Comparison of ENCODE assay signal across 28 mouse cellular contexts in genomic region chr9:69993479-69993878, GRCm38 (mm10). TPM values are rescaled to one million over a fixed set of nuclear protein-coding genes. Genes with fewer than 3 reads are reported as not detected.
DNase-seq lines count a peak whose midpoint lies in the region; ATAC-seq and TF ChIP-seq lines count a peak whose summit lies in the region.
"Had no signal": no experiment of that assay in that cellular context is flagged by ENCODE, and none has a peak within 500 bp of the region (broad histone marks: within the 10 kb centered on the region; RNA-seq: fewer than 3 reads in every experiment).

No protein-coding gene starts in this region.

- no peak overlapping the region for H3K4me2 ChIP-seq in heart, embryonic 15.5 days
- no peak overlapping the region for H3K4me2 ChIP-seq in stomach, embryonic 14.5 days (replicated peaks; ENCODE audit: low read depth, low read length)
- H3K4me2 ChIP-seq in hindbrain, embryonic 12.5 days (replicated peaks): no peak overlapping the region
- H3K4me2 ChIP-seq: forebrain, embryonic 15.5 days; hindbrain, embryonic 14.5 days; limb, embryonic 15.5 days; midbrain, embryonic 15.5 days; neural tube, embryonic 13.5 days had no signal

- peaks cover 58% of the 10 kb centered on the region for H3K36me3 ChIP-seq in heart, embryonic 10.5 days
- H3K36me3 ChIP-seq in heart, embryonic 15.5 days: peaks cover 28% of the 10 kb centered on the region
- peaks cover 32% of the 10 kb centered on the region for H3K36me3 ChIP-seq in stomach, embryonic 14.5 days (ENCODE audit: control insufficient read depth, insufficient read depth, low read length)
- H3K36me3 ChIP-seq in hindbrain, embryonic 12.5 days: peaks cover 42% of the 10 kb centered on the region

- no peak overlapping the region for H3K27ac ChIP-seq in heart, embryonic 10.5 days
- H3K27ac ChIP-seq in heart, embryonic 15.5 days: peak overlapping the region; percentile 63
- H3K27ac ChIP-seq in bone marrow macrophage, adult 2 months (ENCODE audit: insufficient read depth, low read depth, low read length): peak overlapping the region; percentile 76
- H3K27ac ChIP-seq in stomach, embryonic 14.5 days (ENCODE audit: low read length): peak overlapping the region; percentile 3; the same call in 1 of the 2 replicates
- no peak overlapping the region for H3K27ac ChIP-seq in hindbrain, embryonic 12.5 days
- H3K27ac ChIP-seq: embryonic facial prominence, embryonic 10.5 days; forebrain, embryonic 15.5 days; hindbrain, embryonic 14.5 days; left cerebral cortex, adult 2 months; midbrain, embryonic 15.5 days; neural tube, embryonic 13.5 days had no signal

- H3K4me1 ChIP-seq in heart, embryonic 10.5 days: peaks cover 20% of the 10 kb centered on the region
- H3K4me1 ChIP-seq in heart, embryonic 15.5 days (replicated peaks): peaks cover 41% of the 10 kb centered on the region
- H3K4me1 ChIP-seq in bone marrow macrophage, adult 2 months (ENCODE audit: control insufficient read depth, insufficient read depth, low read length): peaks cover 37% of the 10 kb centered on the region
- H3K4me1 ChIP-seq in stomach, embryonic 14.5 days (ENCODE audit: control insufficient read depth, insufficient read depth, low read length): peaks cover 36% of the 10 kb centered on the region
- peaks cover 24% of the 10 kb centered on the region for H3K4me1 ChIP-seq in hindbrain, embryonic 12.5 days

- H3K9ac ChIP-seq in heart, embryonic 15.5 days: no peak overlapping the region
- H3K9ac ChIP-seq in stomach, embryonic 14.5 days (replicated peaks; ENCODE audit: low read depth, low read length): no peak overlapping the region
- no peak overlapping the region for H3K9ac ChIP-seq in hindbrain, embryonic 12.5 days
- H3K9ac ChIP-seq: forebrain, embryonic 15.5 days; hindbrain, embryonic 14.5 days; limb, embryonic 15.5 days; midbrain, embryonic 15.5 days; neural tube, embryonic 13.5 days had no signal

- ATAC-seq in heart, embryonic 15.5 days (replicated peaks; ENCODE audit: insufficient number of reproducible peaks, insufficient read depth, low FRiP score, low read depth): no peak
- no peak for ATAC-seq in stomach, embryonic 14.5 days (ENCODE audit: insufficient number of reproducible peaks, insufficient read depth, low FRiP score, low read depth)
- ATAC-seq in hindbrain, embryonic 12.5 days (ENCODE audit: low FRiP score): no peak
- ATAC-seq: forebrain, embryonic 15.5 days; inflammation-experienced regulatory T-cells, adult 6 months; midbrain, embryonic 15.5 days had no signal

- H3K4me3 ChIP-seq in heart, embryonic 10.5 days: no peak overlapping the region
- H3K4me3 ChIP-seq in heart, embryonic 15.5 days: no peak overlapping the region
- H3K4me3 ChIP-seq in bone marrow macrophage, adult 2 months (ENCODE audit: insufficient read depth, low read length): no peak overlapping the region
- H3K4me3 ChIP-seq in stomach, embryonic 14.5 days (ENCODE audit: low read depth, low read length): no peak overlapping the region
- no peak overlapping the region for H3K4me3 ChIP-seq in hindbrain, embryonic 12.5 days
- H3K4me3 ChIP-seq: embryonic facial prominence, embryonic 10.5 days; forebrain, embryonic 15.5 days; left cerebral cortex, adult 2 months; limb, embryonic 15.5 days; midbrain, embryonic 15.5 days; neural tube, embryonic 13.5 days had no signal

- no peak for TF ChIP-seq POLR2A in bone marrow macrophage, adult 2 months (IDR thresholded peaks at IDR 0.05; ENCODE audit: borderline replicate concordance, low read depth, low read length)

- H3K27me3 ChIP-seq in heart, embryonic 10.5 days (ENCODE audit: insufficient read depth, poor library complexity, severe bottlenecking): no peaks in the 10 kb centered on the region
- no peaks in the 10 kb centered on the region for H3K27me3 ChIP-seq in heart, embryonic 15.5 days
- H3K27me3 ChIP-seq in stomach, embryonic 14.5 days (ENCODE audit: control insufficient read depth, insufficient read depth, low read length): no peaks in the 10 kb centered on the region
- H3K27me3 ChIP-seq in hindbrain, embryonic 12.5 days: no peaks in the 10 kb centered on the region
- H3K27me3 ChIP-seq: forebrain, embryonic 15.5 days; limb, embryonic 15.5 days; megakaryocyte, embryonic 14.5 days; midbrain, embryonic 15.5 days; neural tube, embryonic 13.5 days had no signal

- H3K9me3 ChIP-seq in heart, embryonic 10.5 days: no peaks in the 10 kb centered on the region
- H3K9me3 ChIP-seq in heart, embryonic 15.5 days (replicated peaks): no peaks in the 10 kb centered on the region
- H3K9me3 ChIP-seq in stomach, embryonic 14.5 days (ENCODE audit: control insufficient read depth, low read depth, low read length): no peaks in the 10 kb centered on the region
- no peaks in the 10 kb centered on the region for H3K9me3 ChIP-seq in hindbrain, embryonic 12.5 days (replicated peaks)
- H3K9me3 ChIP-seq: embryonic facial prominence, embryonic 10.5 days; forebrain, embryonic 15.5 days; limb, embryonic 15.5 days; megakaryocyte, embryonic 14.5 days; midbrain, embryonic 15.5 days; neural tube, embryonic 13.5 days had no signal

- DNase-seq in heart, adult 11 months: peak; percentile 58
- no peak for DNase-seq in heart, embryonic 10.5 days (ENCODE audit: low spot score)
- no peak for DNase-seq in heart, postnatal 36 days
- DNase-seq in adrenal gland, postnatal 14 days: no peak
- DNase-seq: cerebellum, adult 11-12 months; cerebellum, postnatal 10 days; kidney, adult 2 months; left cerebral cortex, postnatal 4 days; lung, adult 2 months; right cerebral cortex, postnatal 4 days had no signal

- TF ChIP-seq CTCF in bone marrow macrophage, adult 2 months (IDR thresholded peaks at IDR 0.05; ENCODE audit: low read depth, low read length): no peak

- intact Hi-C loops in heart, postnatal 36 days (cut with DNase I): no loop called here

- 66% methylated on average over 1 of the region's 1 CpGs for WGBS in heart, embryonic 10.5 days
- 64% methylated on average over 1 of the region's 1 CpGs for WGBS in heart, embryonic 15.5 days
- WGBS in stomach, embryonic 14.5 days: 58% methylated on average over 1 of the region's 1 CpGs
- WGBS in hindbrain, embryonic 12.5 days: 86% methylated on average over 1 of the region's 1 CpGs

RNA-seq across cellular contexts. Expression of gene Bnip2, which starts 4.2 kb away (rescaled TPM):
- 128 and 132 TPM in 2 replicates for polyA plus RNA-seq in heart, embryonic 10.5 days (2016; fragmentation: Nextera tagmentation; extraction: Ambion mirVana)
- polyA plus RNA-seq in heart, embryonic 15.5 days (2015; fragmentation: Nextera tagmentation; extraction: Ambion mirVana): 109 and 113 TPM in 2 replicates
- total RNA-seq in heart, postnatal 36 days (2021): 100 to 1,000 TPM in 1 of 2 experiments, 10 to 100 TPM in 1; 88.7 to 105 TPM
- polyA plus RNA-seq in bone marrow macrophage, adult 2 months (2012; ENCODE audit: insufficient read depth, insufficient read length, missing spikeins): 194 and 196 TPM in 2 replicates
- polyA plus RNA-seq in stomach, embryonic 14.5 days (2014; fragmentation: Nextera tagmentation; extraction: Ambion mirVana): 119 and 120 TPM in 2 replicates
- total RNA-seq in adrenal gland, postnatal 14 days (2021): 97.8 and 100 TPM in 2 replicates
- polyA plus RNA-seq in hindbrain, embryonic 12.5 days (2016; fragmentation: Nextera tagmentation; extraction: Ambion mirVana): 109 and 111 TPM in 2 replicates

RNA-seq across cellular contexts. Expression of gene Gtf2a2, which starts 18.9 kb away (rescaled TPM):
- 170 and 182 TPM in 2 replicates for polyA plus RNA-seq in heart, embryonic 10.5 days (2016; fragmentation: Nextera tagmentation; extraction: Ambion mirVana)
- polyA plus RNA-seq in heart, embryonic 15.5 days (2015; fragmentation: Nextera tagmentation; extraction: Ambion mirVana): 147 and 155 TPM in 2 replicates
- total RNA-seq in heart, postnatal 36 days (2021): 10 to 100 TPM; 56.6 to 58.5 TPM
- 93.9 and 104 TPM in 2 replicates for polyA plus RNA-seq in bone marrow macrophage, adult 2 months (2012; ENCODE audit: insufficient read depth, insufficient read length, missing spikeins)
- polyA plus RNA-seq in stomach, embryonic 14.5 days (2014; fragmentation: Nextera tagmentation; extraction: Ambion mirVana): 207 and 215 TPM in 2 replicates
- 76.2 and 84.8 TPM in 2 replicates for total RNA-seq in adrenal gland, postnatal 14 days (2021)
- 169 and 180 TPM in 2 replicates for polyA plus RNA-seq in hindbrain, embryonic 12.5 days (2016; fragmentation: Nextera tagmentation; extraction: Ambion mirVana)

RNA-seq across cellular contexts. Expression of gene Gcnt3, which starts 44.4 kb away (rescaled TPM):
- not detected in 2 replicates for polyA plus RNA-seq in heart, embryonic 10.5 days (2016; fragmentation: Nextera tagmentation; extraction: Ambion mirVana)
- 0.04 TPM in 1 of 2 replicates, not detected in the other for polyA plus RNA-seq in heart, embryonic 15.5 days (2015; fragmentation: Nextera tagmentation; extraction: Ambion mirVana)
- total RNA-seq in heart, postnatal 36 days (2021): not detected
- not detected in 2 replicates for polyA plus RNA-seq in bone marrow macrophage, adult 2 months (2012; ENCODE audit: insufficient read depth, insufficient read length, missing spikeins)
- 9.8 and 10.4 TPM in 2 replicates for polyA plus RNA-seq in stomach, embryonic 14.5 days (2014; fragmentation: Nextera tagmentation; extraction: Ambion mirVana)
- not detected in 2 replicates for total RNA-seq in adrenal gland, postnatal 14 days (2021)
- not detected in 2 replicates for polyA plus RNA-seq in hindbrain, embryonic 12.5 days (2016; fragmentation: Nextera tagmentation; extraction: Ambion mirVana)
- total RNA-seq: adrenal gland, postnatal 4 days; gastrocnemius, adult 8-10 months; layer of hippocampus, postnatal 10 days; left cerebral cortex, adult 2 months; left cerebral cortex, postnatal 4 days had no signal
- polyA plus RNA-seq: cortical plate, adult 2 months; embryonic facial prominence, embryonic 10.5 days; forebrain, embryonic 15.5 days; gonadal fat pad, adult 2 months; hindbrain, embryonic 14.5 days; inflammation-experienced regulatory T-cells, adult 6 months; lung, adult 2 months; midbrain, embryonic 15.5 days; neural tube, embryonic 13.5 days had no signal

Comparison
In these comparisons a context has a peak if more than half of its experiments do, and no peak if none do; other contexts are left out.
1. H3K27ac ChIP-seq: peak in heart, embryonic 15.5 days (single experiment), bone marrow macrophage, adult 2 months (single experiment) and stomach, embryonic 14.5 days (single experiment); none in heart, embryonic 10.5 days (single experiment) and hindbrain, embryonic 12.5 days (single experiment).
2. RNA of gene Gcnt3, which starts 44.4 kb away (polyA plus RNA-seq): 9.8 to 10.4 TPM in stomach, embryonic 14.5 days; not detected in hindbrain, embryonic 12.5 days, not detected in heart, embryonic 10.5 days, 0.04 TPM in heart, embryonic 15.5 days and not detected in bone marrow macrophage, adult 2 months; every median in the first group is over 10 times any median in the second.